Mouse (Mus musculus): ENCODE measurements at regions not wholly inside any gene's neighbourhood (a gene's known extent, or its start where the extent isn't known, plus 50 kb on each side); places are given as distances from the start of the nearest gene placed in this dataset.

DNA sequence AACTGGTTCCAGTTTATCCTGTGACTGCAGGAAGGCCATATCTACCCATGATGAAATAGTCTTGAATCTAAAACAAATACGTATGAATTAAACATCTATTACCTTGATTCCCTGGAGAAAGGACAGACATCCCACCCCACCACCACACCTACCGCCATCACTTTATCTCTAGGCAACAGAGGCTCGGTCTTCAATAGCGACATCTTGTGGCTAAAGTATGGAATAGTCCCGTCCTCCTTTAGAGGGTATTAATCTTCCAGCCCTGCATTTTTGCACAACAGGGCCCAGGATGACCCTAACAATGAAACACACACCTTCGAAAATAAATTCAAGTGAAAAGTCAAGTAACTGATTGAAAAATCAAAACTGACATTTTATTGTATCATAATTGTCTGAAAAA, 279.7 kb downstream of the Lmo4 start:
- TF ChIP-seq POLR2A (IDR thresholded peaks at IDR 0.05; ENCODE audit: low read depth, low read length) (no peak), CTCF (IDR thresholded peaks at IDR 0.05; ENCODE audit: borderline replicate concordance, insufficient read depth, low read length) (no peak)

DNA sequence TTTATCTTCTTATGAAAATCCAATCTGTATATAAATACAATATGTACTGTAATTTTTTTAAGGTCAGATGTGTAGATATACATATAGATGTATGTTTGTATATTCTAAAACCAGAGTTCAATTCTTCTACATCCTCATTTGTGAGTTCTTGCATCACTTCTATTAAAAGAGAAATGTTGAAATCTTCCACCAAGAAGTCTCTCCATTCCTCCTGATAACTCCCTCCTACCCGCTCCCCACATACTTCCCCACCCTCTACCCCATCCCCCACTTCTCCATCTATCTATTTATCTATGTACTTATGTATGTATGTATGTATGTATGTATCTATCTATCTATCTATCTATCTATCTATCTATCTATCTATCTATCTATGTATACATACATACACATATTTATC, 285.3 kb downstream of the Lmo4 start:
- H3K4me3 ChIP-seq (ENCODE audit: insufficient read depth, low read length), result no peak overlapping the region
- H3K4me1 ChIP-seq (ENCODE audit: control insufficient read depth, insufficient read depth, low read length), result no peaks in the 10 kb centered on the region
- no peak for TF ChIP-seq CTCF (IDR thresholded peaks at IDR 0.05; ENCODE audit: borderline replicate concordance, insufficient read depth, low read length)
- TF ChIP-seq POLR2A (IDR thresholded peaks at IDR 0.05; ENCODE audit: low read depth, low read length), result no peak
- H3K27ac ChIP-seq (ENCODE audit: insufficient read depth, low read length), result no peak overlapping the region

More for the DNA sequence above, 279.7 kb downstream of the Lmo4 start:
- H3K4me3 ChIP-seq (ENCODE audit: insufficient read depth, low read length), result no peak overlapping the region
- no peak overlapping the region for H3K27ac ChIP-seq (ENCODE audit: insufficient read depth, low read length)
- no peaks in the 10 kb centered on the region for H3K4me1 ChIP-seq (ENCODE audit: control insufficient read depth, insufficient read depth, low read length)

DNA sequence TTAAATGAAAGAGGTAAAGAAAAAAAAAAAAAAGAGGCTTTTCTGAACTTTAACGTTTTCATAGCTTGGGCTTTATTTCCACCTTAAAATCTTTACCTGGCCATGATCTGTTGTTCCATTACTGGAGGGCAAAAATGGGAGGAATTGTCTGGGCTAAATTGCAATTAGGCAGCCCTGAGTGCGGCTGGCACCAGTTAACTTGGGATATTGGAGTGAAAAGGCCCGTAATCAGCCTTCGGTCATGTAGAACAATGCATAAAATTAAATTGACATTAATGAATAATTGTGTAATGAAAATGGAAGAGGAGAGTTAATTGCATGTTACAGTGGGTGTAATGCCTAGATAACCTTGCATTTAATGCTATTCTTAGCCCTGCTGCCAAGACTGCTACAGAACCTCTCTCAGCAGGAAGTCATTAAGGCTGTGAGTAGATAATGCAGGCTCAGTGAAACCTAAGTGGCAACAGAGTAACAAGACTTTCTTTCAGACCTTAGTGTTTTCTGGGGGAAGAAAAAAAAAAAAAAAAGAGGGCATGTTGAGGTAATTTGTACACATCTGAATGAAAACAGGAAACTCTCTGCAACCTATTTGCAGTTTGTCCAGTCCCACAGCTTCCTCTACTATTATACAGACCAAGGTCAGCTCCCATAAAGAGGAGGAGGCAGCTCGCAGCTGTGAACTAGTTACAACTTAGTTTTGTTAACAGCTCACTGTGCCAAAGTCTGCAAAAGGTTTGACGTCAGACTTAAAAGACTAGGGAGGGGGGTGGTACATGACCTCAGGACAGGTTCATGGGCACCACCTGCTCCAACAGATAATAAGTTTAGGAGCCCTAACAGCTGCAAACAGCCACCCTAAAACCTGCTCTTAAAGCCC, 290.4 kb downstream of the Lmo4 start:
- peaks cover 6% of the 10 kb centered on the region; the same call in 1 of the 2 replicates for H3K4me1 ChIP-seq (ENCODE audit: control insufficient read depth, insufficient read depth, low read length)
- TF ChIP-seq POLR2A (IDR thresholded peaks at IDR 0.05; ENCODE audit: low read depth, low read length) (no peak), CTCF (IDR thresholded peaks at IDR 0.05; ENCODE audit: borderline replicate concordance, insufficient read depth, low read length) (no peak)
- H3K27ac ChIP-seq (ENCODE audit: insufficient read depth, low read length), result no peak overlapping the region
- no peak overlapping the region for H3K4me3 ChIP-seq (ENCODE audit: insufficient read depth, low read length)

DNA sequence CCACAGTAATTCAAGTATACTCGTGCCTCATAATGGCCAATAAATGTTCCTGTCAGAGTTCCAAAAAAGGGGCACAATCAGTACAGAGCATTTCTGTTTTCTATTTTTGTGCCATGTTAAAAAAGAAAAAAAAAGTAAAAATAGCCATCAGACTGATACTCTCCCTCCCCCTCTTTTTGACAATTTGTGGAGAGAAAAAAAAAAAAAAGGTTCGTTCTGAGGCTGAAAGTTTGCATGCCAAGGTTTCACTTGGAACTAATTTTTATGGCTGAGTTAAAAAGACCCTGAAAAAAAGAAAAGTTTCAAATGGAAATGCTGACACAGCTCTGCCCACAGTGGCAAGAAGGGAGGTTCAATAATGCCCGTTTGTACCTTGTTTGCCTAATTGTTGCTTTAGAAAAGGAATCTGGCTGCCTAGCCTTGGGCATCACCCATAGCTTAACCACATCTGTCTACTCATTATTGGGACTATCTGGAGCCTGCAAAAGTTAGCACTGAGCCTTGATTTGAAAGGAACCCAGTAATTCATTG, 291.9 kb downstream of the Lmo4 start:
- H3K27ac ChIP-seq (ENCODE audit: insufficient read depth, low read length), result no peak overlapping the region

DNA sequence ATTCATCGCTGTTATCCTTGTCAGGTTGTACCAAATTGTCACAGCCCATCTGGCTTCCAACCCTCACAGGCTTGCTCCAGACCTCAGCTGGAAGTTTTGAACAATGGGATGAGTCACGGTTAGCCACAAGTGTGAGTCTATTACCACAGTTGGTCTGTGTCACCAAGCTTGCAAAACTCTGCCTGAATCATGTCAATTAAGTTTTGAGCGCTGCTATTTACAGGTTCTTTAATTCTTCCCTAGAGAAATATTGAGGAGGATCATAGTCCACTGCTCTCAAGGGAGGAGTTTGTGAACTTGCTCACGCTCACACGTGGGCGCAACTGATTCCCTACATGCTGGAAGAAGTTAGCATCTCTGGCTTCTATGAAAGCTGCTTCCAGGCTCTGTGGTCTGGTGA, 292.6 kb downstream of the Lmo4 start:
- H3K27ac ChIP-seq (ENCODE audit: insufficient read depth, low read length), result no peak overlapping the region
- H3K4me1 ChIP-seq (ENCODE audit: control insufficient read depth, insufficient read depth, low read length), result peaks cover 6% of the 10 kb centered on the region; the same call in 1 of the 2 replicates
- no peak for TF ChIP-seq POLR2A (IDR thresholded peaks at IDR 0.05; ENCODE audit: low read depth, low read length)
- no peak for TF ChIP-seq CTCF (IDR thresholded peaks at IDR 0.05; ENCODE audit: borderline replicate concordance, insufficient read depth, low read length)
- H3K4me3 ChIP-seq (ENCODE audit: insufficient read depth, low read length), result no peak overlapping the region

More for the DNA sequence above, 291.9 kb downstream of the Lmo4 start:
- TF ChIP-seq CTCF (IDR thresholded peaks at IDR 0.05; ENCODE audit: borderline replicate concordance, insufficient read depth, low read length) (no peak), POLR2A (IDR thresholded peaks at IDR 0.05; ENCODE audit: low read depth, low read length) (no peak)
- Histone ChIP-seq H3K4me1 (ENCODE audit: control insufficient read depth, insufficient read depth, low read length) (peaks cover 6% of the 10 kb centered on the region; the same call in 1 of the 2 replicates), H3K4me3 (ENCODE audit: insufficient read depth, low read length) (no peak overlapping the region)

DNA sequence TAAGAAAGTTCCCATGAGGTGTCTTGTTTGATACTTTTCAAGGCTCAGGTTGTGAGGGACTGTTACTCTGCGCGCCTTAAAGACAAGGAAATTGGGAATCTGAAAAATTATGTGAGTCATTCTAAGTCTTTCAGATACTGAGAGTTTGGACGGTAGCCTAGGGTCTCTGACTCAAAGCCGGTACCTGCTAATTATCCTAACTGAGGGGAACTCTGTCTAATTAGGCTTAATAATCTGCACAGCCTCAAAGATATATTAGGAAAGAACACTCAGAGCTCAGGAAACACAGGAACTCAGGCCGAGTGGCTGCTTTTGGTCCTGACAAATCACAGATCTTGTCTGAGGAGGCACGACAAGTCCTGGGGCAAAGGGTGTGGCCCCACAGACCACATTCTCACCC, 295.7 kb downstream of the Lmo4 start:
- Histone ChIP-seq H3K27ac (ENCODE audit: insufficient read depth, low read length) (no peak overlapping the region), H3K4me3 (ENCODE audit: insufficient read depth, low read length) (no peak overlapping the region), H3K4me1 (ENCODE audit: control insufficient read depth, insufficient read depth, low read length) (peaks cover 6% of the 10 kb centered on the region; the same call in 1 of the 2 replicates)
- TF ChIP-seq POLR2A (IDR thresholded peaks at IDR 0.05; ENCODE audit: low read depth, low read length), result no peak

DNA sequence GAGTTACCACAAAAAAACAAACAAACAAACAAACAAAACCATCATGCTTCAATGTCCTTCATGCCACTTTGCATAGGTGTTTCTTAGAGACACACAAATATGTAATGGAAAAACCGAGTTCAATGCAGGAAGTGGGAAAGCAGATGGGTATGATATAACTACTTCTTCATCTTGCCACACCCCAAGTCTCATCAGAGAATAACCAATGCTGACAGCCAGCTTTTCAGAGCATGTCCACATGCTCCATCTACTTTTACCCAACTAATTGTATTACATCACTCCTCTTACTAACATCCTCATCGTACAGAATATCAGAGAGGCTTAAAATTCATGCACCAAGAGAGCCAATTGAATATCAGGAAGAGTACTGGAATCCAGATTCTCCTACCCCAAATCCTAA, 301.6 kb downstream of the Lmo4 start:
- TF ChIP-seq CTCF (IDR thresholded peaks at IDR 0.05; ENCODE audit: borderline replicate concordance, insufficient read depth, low read length) (no peak), POLR2A (IDR thresholded peaks at IDR 0.05; ENCODE audit: low read depth, low read length) (no peak)
- Histone ChIP-seq H3K27ac (ENCODE audit: insufficient read depth, low read length) (no peak overlapping the region), H3K4me3 (ENCODE audit: insufficient read depth, low read length) (no peak overlapping the region), H3K4me1 (ENCODE audit: control insufficient read depth, insufficient read depth, low read length) (no peaks in the 10 kb centered on the region)

DNA sequence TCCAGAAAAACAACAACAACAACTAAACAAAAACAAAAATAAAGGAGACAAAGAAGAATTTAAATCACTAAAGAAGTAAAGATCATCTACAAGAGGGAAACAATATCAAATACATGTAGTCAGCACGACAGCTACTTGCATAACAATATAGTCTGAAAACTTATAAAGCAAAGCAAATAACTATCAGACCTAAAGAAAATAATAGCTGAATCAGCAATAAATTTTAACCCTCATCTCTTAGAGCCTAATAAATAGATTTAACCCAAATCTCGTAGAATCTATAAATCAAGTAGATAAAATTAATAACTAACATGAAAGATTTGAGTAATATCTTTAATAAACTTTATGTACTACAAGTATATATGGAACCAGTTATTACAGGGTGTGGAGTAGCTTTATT, 324.2 kb downstream of the Lmo4 start:
- TF ChIP-seq POLR2A (IDR thresholded peaks at IDR 0.05; ENCODE audit: low read depth, low read length), result no peak
- TF ChIP-seq CTCF (IDR thresholded peaks at IDR 0.05; ENCODE audit: borderline replicate concordance, insufficient read depth, low read length), result no peak
- no peak overlapping the region for H3K27ac ChIP-seq (ENCODE audit: insufficient read depth, low read length)
- no peaks in the 10 kb centered on the region for H3K4me1 ChIP-seq (ENCODE audit: control insufficient read depth, insufficient read depth, low read length)
- no peak overlapping the region for H3K4me3 ChIP-seq (ENCODE audit: insufficient read depth, low read length)

DNA sequence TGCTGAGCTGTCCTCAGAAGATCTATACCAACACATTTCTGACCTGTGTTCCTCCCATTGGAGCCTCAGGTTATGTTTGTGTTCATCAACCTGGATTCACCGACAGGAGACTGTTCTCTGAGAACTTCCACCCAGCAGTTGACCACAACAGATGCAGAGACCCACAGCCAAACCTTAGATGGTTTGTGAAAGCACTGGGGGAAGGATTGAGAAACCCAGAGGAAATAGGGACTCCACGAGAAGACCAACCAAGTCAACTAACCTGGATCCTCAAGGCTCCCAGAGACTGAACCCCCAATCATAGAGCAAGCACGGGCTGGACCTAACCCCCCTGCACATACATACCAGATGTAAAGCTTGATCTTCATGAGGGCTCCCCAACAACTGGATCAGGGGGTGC, 331.1 kb downstream of the Lmo4 start:
- Histone ChIP-seq H3K4me3 (ENCODE audit: insufficient read depth, low read length) (no peak overlapping the region), H3K27ac (ENCODE audit: insufficient read depth, low read length) (no peak overlapping the region), H3K4me1 (ENCODE audit: control insufficient read depth, insufficient read depth, low read length) (no peaks in the 10 kb centered on the region)
- TF ChIP-seq CTCF (IDR thresholded peaks at IDR 0.05; ENCODE audit: borderline replicate concordance, insufficient read depth, low read length) (no peak), POLR2A (IDR thresholded peaks at IDR 0.05; ENCODE audit: low read depth, low read length) (no peak)

DNA sequence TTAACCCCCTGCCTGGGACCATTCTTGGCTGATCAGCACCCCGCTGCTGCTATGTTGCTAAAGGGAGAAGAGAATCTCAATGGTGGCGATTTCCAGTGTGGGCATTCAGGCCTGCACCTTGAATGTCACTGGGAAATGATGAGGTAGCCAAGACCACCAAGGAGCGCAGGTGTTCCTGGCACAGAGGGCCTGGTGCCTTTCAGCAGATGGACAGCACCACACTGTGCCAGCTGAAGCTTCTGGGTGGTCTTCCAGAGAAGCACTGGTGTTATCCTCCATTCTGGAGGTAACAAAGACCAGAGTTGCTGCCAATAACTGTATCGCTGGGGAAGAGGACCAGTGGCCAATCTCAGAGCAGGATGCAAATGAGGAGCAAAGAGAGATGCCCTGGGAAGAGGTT, 338.5 kb downstream of the Lmo4 start:
- H3K4me3 ChIP-seq (ENCODE audit: insufficient read depth, low read length), result no peak overlapping the region
- H3K27ac ChIP-seq (ENCODE audit: insufficient read depth, low read length), result no peak overlapping the region
- H3K4me1 ChIP-seq (ENCODE audit: control insufficient read depth, insufficient read depth, low read length), result no peaks in the 10 kb centered on the region
- TF ChIP-seq POLR2A (IDR thresholded peaks at IDR 0.05; ENCODE audit: low read depth, low read length) (no peak), CTCF (IDR thresholded peaks at IDR 0.05; ENCODE audit: borderline replicate concordance, insufficient read depth, low read length) (no peak)
